Mouse (Mus musculus) left cerebral cortex, adult 18-20 months (tissue): ENCODE results near the gene Hcst. TPM values are rescaled to one million over a fixed set of nuclear protein-coding genes. Genes with fewer than 3 reads are reported as not detected.

Experiments
- DNase-seq, 2 experiments: peaks; one replicate each; pipeline ENCODE4 v3.0.0; 2021 to 2022; ENCODE audit warnings: low spot score in 2 of 2, mixed read lengths in 1 of 2
- total RNA-seq, 2 experiments: library from RNA; stranded (reverse); gene quantifications; 2 replicates each; pipeline ENCODE4 v1.2.3; 2021

The Hcst gene
- total RNA-seq, 2 experiments from 2014 or later = 1.8 TPM; not detected in 1

DNA sequence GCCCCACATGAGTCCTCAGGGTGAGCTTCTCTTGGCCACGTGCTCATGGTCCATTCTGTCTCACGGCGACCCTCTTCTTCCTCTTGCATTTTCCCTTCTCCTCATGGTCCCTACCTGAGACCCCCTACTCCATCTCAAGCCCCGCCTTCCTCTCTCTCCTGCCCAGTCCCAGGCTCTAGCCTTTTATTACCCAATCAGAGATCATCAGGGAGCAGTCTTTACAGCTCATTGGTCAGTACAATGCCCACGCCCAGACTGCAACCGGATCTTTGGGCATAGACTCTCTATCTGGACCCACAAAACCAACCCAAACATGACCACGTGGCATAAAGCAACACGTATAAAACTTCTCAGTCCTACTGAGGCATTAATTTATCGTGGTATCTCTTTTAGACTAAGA lies 35.5 kb downstream of the Hcst start:
- no peak for DNase-seq

DNA sequence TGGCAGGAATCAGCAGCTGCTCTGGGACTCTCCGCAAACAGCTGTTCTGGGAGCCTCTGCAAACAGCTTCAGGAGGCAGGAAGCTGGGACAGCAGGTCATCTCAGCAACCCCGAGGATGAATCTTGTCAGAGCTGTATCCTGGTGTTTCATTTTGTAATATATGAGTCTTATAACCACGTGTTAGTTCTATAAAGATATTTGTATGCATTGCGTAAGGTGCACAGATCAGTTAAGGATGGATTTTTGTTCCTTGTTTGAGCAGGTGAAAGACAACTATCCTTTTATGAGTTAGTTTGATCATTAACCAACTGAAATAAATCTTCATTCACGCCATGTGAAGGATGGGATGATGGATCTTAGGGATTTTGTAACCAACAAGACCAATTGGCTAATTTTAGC lies 39.6 kb downstream of the Hcst start:
- DNase-seq = no peak

DNA sequence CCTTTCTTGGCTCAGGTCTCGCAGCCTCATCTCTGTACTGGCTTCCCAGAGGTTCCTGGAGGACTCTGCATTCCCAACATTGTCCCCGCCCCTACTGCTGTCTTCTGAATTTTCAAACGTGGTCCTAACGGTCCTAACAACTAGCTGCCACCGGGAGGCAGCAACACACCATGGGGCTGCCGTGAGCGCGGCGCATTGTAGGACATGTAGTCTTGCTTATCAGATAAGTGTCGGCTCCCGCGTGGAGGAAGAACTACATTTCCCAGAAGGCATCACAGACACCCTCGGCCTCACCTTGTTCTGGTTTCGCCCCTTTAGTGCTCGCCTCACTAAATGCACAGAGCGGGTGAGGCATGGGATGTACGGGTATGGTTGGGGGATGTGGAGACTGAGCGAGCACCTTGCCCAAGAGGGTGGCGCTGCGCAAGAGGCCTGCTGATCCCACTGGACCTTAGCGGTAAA lies 46.1 kb downstream of the Hcst start:
- peak; percentile 92 to 97 for DNase-seq

Other genes with a start within 250 kb of the Hcst start
- 1 to 10 TPM; 4.7 to 5.8 TPM for gene Cox7a1, start 235.7 kb downstream of the Hcst start, total RNA-seq
- gene Capns1, start 221.0 kb downstream of the Hcst start, total RNA-seq = 100 to 1,000 TPM; 174 to 176 TPM
- 10 to 100 TPM; 58.0 to 60.0 TPM for gene Polr2i, start 187.9 kb downstream of the Hcst start, total RNA-seq
- gene Tbcb, start 187.6 kb downstream of the Hcst start, total RNA-seq = 100 to 1,000 TPM; 127 to 141 TPM
- not detected for gene Ovol3, start 184.1 kb downstream of the Hcst start, total RNA-seq
- gene Thap8, start 139.8 kb downstream of the Hcst start, total RNA-seq = under 1 TPM; 0.26 to 0.37 TPM
- gene Wdr62, start 139.4 kb downstream of the Hcst start, total RNA-seq = 1 to 10 TPM; 1.1 to 1.9 TPM
- 100 to 1,000 TPM; 443 to 457 TPM for gene Clip3, start 128.1 kb downstream of the Hcst start, total RNA-seq
- 10 to 100 TPM; 67.0 to 68.5 TPM for gene Alkbh6, start 111.1 kb downstream of the Hcst start, total RNA-seq
- gene Syne4, start 105.0 kb downstream of the Hcst start, total RNA-seq = 10 to 100 TPM; 13.8 to 15.6 TPM
- gene E130208F15Rik, start 98.1 kb downstream of the Hcst start, total RNA-seq = under 1 TPM; 0.35 to 0.56 TPM
- 1 to 10 TPM; 6.4 to 7.5 TPM for gene Sdhaf1, start 96.0 kb downstream of the Hcst start, total RNA-seq
- 10 to 100 TPM; 33.5 to 36.4 TPM for gene Lrfn3, start 57.1 kb downstream of the Hcst start, total RNA-seq
- 10 to 100 TPM; 29.8 to 30.7 TPM for gene Tyrobp, start 6.1 kb downstream of the Hcst start, total RNA-seq
- 1 to 10 TPM; 3.9 to 4.1 TPM for gene Nfkbid, start 1.9 kb upstream of the Hcst start, total RNA-seq
- gene Aplp1, start 25.7 kb upstream of the Hcst start, total RNA-seq = 1,000 to 10,000 TPM; 1,233 to 1,333 TPM
- gene Kirrel2, start 37.8 kb upstream of the Hcst start, total RNA-seq = 1 to 10 TPM; 8.2 to 8.3 TPM
- gene Nphs1, start 38.5 kb upstream of the Hcst start, total RNA-seq = under 1 TPM; 0.44 to 0.52 TPM
- not detected for gene Prodh2, start 73.8 kb upstream of the Hcst start, total RNA-seq
- 100 to 1,000 TPM; 179 to 187 TPM for gene Arhgap33, start 115.2 kb upstream of the Hcst start, total RNA-seq
- gene Hspb6, start 132.3 kb upstream of the Hcst start, total RNA-seq = 1 to 10 TPM; 3.7 to 4.3 TPM
- 1 to 10 TPM; 3.8 TPM for gene Proser3, start 132.4 kb upstream of the Hcst start, total RNA-seq
- 10 to 100 TPM; 56.8 to 60.4 TPM for gene Lin37, start 140.0 kb upstream of the Hcst start, total RNA-seq
- 10 to 100 TPM; 64.4 to 71.5 TPM for gene U2af1l4, start 143.4 kb upstream of the Hcst start, total RNA-seq
- 1 to 10 TPM; 7.5 to 8.1 TPM for gene Gm49396, start 143.5 kb upstream of the Hcst start, total RNA-seq
- 10 to 100 TPM; 87.7 to 94.4 TPM for gene Psenen, start 143.8 kb upstream of the Hcst start, total RNA-seq
- 1 to 10 TPM; 2.9 to 4.7 TPM for gene Igflr1, start 145.6 kb upstream of the Hcst start, total RNA-seq
- 10 to 100 TPM; 40.0 to 48.4 TPM for gene Kmt2b, start 168.9 kb upstream of the Hcst start, total RNA-seq
- not detected for gene Zbtb32, start 179.1 kb upstream of the Hcst start, total RNA-seq
- gene Upk1a, start 193.0 kb upstream of the Hcst start, total RNA-seq = under 1 TPM; 0.26 to 0.70 TPM
- gene Cox6b1, start 206.3 kb upstream of the Hcst start, total RNA-seq = 100 to 1,000 TPM; 606 to 625 TPM
- not detected for gene Etv2, start 216.0 kb upstream of the Hcst start, total RNA-seq
- gene Rbm42, start 230.5 kb upstream of the Hcst start, total RNA-seq = 10 to 100 TPM; 66.6 to 79.5 TPM
- 1 to 10 TPM; 5.2 to 7.6 TPM for gene Haus5, start 245.1 kb upstream of the Hcst start, total RNA-seq